Mouse (Mus musculus): ENCODE measurements around the gene Prima1.

Gene Prima1

DNA sequence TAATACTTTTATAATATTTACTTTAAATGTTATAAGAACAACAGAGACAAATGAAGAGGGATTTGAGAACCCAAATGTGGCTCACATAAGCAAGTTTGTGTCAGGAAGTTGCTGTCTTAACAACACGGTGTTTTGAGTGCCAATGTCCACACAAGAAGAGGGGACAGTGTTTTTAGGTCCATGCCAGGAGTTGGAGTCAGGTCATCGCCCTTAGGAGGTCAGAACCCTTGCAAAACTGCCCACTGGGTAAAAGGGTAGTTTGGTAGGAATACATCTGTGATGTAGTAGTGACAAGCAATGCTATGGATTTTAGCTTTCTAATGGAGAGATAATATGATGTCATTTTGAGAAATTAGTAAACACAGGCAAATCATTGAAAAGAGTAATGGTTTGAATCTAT is 91.7 kb downstream of the Prima1 start:
- DNase-seq = no peak
